Mouse (Mus musculus) lung, embryonic 16.5 days (tissue): ENCODE results near the gene Gm20425. TPM values are rescaled to one million over a fixed set of nuclear protein-coding genes. Genes with fewer than 3 reads are reported as not detected.

ENCODE experiments used
- ATAC-seq: fragments of 200-750 bp; cut with Nextera tagmentation; 2 replicates; pipeline ENCODE4 v1.8.0; 2017; ENCODE audit warnings: low read depth, mild to moderate bottlenecking, moderate library complexity
- H3K27ac ChIP-seq: fragments of 300-500 bp; sonication (generic); 2 replicates; pipeline ENCODE4 v1.5.1; 2014; ENCODE audit warnings: mild to moderate bottlenecking, control low read depth, low read length
- H3K27me3 ChIP-seq: fragments of 300-500 bp; sonication (generic); 2 replicates; pipeline ENCODE4 v1.6.1; 2014; ENCODE audit warnings: low read depth, low read length, mixed read lengths; ENCODE audit not compliant: control insufficient read depth, insufficient read depth
- H3K36me3 ChIP-seq: fragments of 300-500 bp; sonication (generic); 2 replicates; pipeline ENCODE4 v1.6.1; 2014; ENCODE audit warnings: low read length; ENCODE audit not compliant: control insufficient read depth, insufficient read depth
- H3K4me1 ChIP-seq: fragments of 300-500 bp; sonication (generic); replicated peaks from 2 replicates; pipeline ENCODE4 v1.6.1; 2014; ENCODE audit warnings: low read length, mixed read lengths; ENCODE audit not compliant: control insufficient read depth, insufficient read depth
- H3K4me2 ChIP-seq: fragments of 300-500 bp; sonication (generic); 2 replicates; pipeline ENCODE4 v1.6.1; 2014; ENCODE audit warnings: low read depth, low read length, control low read depth
- H3K4me3 ChIP-seq: fragments of 300-500 bp; sonication (generic); 2 replicates; pipeline ENCODE4 v1.5.1; 2014; ENCODE audit warnings: mild to moderate bottlenecking, low read length, control low read depth
- H3K9ac ChIP-seq: fragments of 300-500 bp; sonication (generic); 2 replicates; pipeline ENCODE4 v1.6.1; 2014; ENCODE audit warnings: low read length, control low read depth
- H3K9me3 ChIP-seq: fragments of 300-500 bp; sonication (generic); 2 replicates; pipeline ENCODE4 v1.6.1; 2016; ENCODE audit warnings: low read length; ENCODE audit not compliant: control insufficient read depth
- WGBS: fragments of 180-500 bp; shearing (Covaris S2); extraction: QIAGEN DNeasy Blood & Tissue Kit; methylation state at CpG from one replicate; pipeline ENCODE4 v1.1.7; 2014; 5-methylcytosine and 5-hydroxymethylcytosine counted together
- polyA plus RNA-seq: library from polyadenylated mRNA; unstranded; fragments of >200 nt; fragmentation: Nextera tagmentation; extraction: Ambion mirVana; gene quantifications from 2 replicates; pipeline ENCODE4 v1.2.1, GENCODE M21; 2015

Gene Gm20425
- polyA plus RNA-seq, 1 experiment from 2014 or later: 0.50 TPM

DNA sequence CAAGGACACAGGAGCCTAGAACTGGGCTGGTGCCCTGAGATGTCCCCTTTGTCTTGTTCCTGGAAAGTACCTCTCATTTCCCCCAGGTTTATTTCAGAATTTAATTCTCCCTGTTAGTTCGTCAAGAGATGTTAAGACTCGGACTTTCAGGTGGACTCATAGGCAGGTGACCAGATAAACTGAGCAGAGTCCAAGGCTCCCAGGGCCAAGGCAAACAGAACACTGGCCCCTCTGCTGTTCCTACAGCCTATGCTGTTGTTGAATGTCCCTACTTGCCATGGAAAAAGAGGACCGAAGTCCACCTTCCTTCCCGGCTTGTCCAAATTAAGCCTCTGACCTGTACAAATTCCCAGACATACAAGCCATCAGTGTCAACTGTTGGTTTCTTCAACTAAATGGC is 13.5 kb upstream of the Gm20425 start:
- ATAC-seq: no peak
- Histone ChIP-seq H3K27ac (no peak overlapping the region), H3K4me3 (no peak overlapping the region), H3K36me3 (no peaks in the 10 kb centered on the region), H3K9ac (no peak overlapping the region), H3K4me2 (no peak overlapping the region), H3K27me3 (no peaks in the 10 kb centered on the region), H3K4me1 (no peaks in the 10 kb centered on the region), H3K9me3 (no peaks in the 10 kb centered on the region)
- 87% methylated on average over 4 of the region's 4 CpGs for WGBS

DNA sequence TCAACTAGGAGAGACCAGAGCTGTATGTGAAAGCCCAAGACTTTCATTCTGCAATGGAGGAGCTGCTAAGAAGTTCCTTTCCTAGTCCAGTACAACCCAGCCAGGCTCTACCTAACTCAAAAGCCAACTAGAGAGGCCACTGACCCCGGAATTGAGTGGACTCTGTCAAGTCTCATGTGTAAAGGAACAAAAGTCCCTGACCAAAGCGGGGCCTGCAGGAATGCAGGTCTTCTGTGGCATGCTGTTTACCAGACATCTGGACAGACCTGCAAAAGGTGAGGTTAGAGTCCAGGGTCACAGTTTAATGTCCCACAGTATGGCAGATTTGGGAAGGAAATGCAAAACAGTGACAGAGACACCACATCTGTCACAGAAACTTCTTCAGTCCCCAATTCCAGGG is 11.1 kb upstream of the Gm20425 start:
- Histone ChIP-seq H3K4me1 (no peaks in the 10 kb centered on the region), H3K27ac (no peak overlapping the region), H3K4me2 (no peak overlapping the region), H3K4me3 (no peak overlapping the region), H3K27me3 (no peaks in the 10 kb centered on the region), H3K36me3 (no peaks in the 10 kb centered on the region), H3K9ac (no peak overlapping the region), H3K9me3 (no peaks in the 10 kb centered on the region)
- WGBS: 64% methylated on average over 2 of the region's 2 CpGs
- ATAC-seq: no peak

GRCm38 (mm10) chr9:103239471-103239870 is 9.4 kb upstream of the Gm20425 start:
- H3K27me3 ChIP-seq: no peaks in the 10 kb centered on the region
- no peak overlapping the region for H3K4me2 ChIP-seq
- no peaks in the 10 kb centered on the region for H3K36me3 ChIP-seq
- no peak for ATAC-seq
- H3K4me1 ChIP-seq: peaks cover 5% of the 10 kb centered on the region
- no peak overlapping the region for H3K9ac ChIP-seq
- WGBS: 82% methylated on average over 6 of the region's 6 CpGs
- no peaks in the 10 kb centered on the region for H3K9me3 ChIP-seq
- no peak overlapping the region for H3K4me3 ChIP-seq
- no peak overlapping the region for H3K27ac ChIP-seq

- no peaks in the 10 kb centered on the region for H3K27me3 ChIP-seq
- H3K9ac ChIP-seq: peak overlapping the region; percentile 23; the same call in 1 of the 2 replicates
- H3K27ac ChIP-seq: peak overlapping the region; percentile 76
- H3K4me3 ChIP-seq: no peak overlapping the region
- peaks cover 17% of the 10 kb centered on the region for H3K4me1 ChIP-seq
- 44% methylated on average over 7 of the region's 7 CpGs for WGBS
- no peak overlapping the region for H3K4me2 ChIP-seq
- ATAC-seq: peak; percentile 60
- no peaks in the 10 kb centered on the region for H3K9me3 ChIP-seq
- H3K36me3 ChIP-seq: no peaks in the 10 kb centered on the region
Observed at GRCm38 (mm10) chr9:103234565-103235165, 4.6 kb upstream of the Gm20425 start.

GRCm38 (mm10) chr9:103234059-103234458 is 4.0 kb upstream of the Gm20425 start:
- H3K9ac ChIP-seq: 0 out of 2 replicates have a peak overlapping the region, but pooled peaks have one; percentile 2
- no peak overlapping the region for H3K4me2 ChIP-seq
- H3K36me3 ChIP-seq: no peaks in the 10 kb centered on the region
- ATAC-seq: no peak
- no peaks in the 10 kb centered on the region for H3K27me3 ChIP-seq
- 61% methylated on average over 7 of the region's 7 CpGs for WGBS
- H3K27ac ChIP-seq: peak overlapping the region; percentile 76
- peaks cover 17% of the 10 kb centered on the region for H3K4me1 ChIP-seq
- no peak overlapping the region for H3K4me3 ChIP-seq
- H3K9me3 ChIP-seq: no peaks in the 10 kb centered on the region

DNA sequence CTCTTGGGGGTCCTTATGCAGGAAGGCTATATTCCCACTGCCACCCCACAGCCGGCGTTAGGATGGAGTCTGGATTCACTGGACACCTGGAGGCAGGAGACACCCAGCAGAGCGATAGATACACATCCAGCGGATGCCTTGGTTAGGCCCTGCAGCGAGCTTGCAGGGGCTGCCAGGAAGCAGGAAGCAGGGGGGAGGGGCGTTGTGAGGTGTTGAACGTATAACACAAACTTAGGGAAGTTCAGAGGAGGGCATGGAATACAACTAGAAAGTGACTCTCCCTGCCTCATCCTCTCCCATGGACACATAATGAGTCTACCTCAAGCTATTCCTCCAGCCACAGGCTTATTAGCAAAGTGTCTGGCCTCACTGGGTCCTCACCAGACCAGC is 2.9 kb upstream of the Gm20425 start:
- Histone ChIP-seq H3K9ac (no peak overlapping the region), H3K4me1 (peaks cover 17% of the 10 kb centered on the region), H3K4me3 (no peak overlapping the region), H3K36me3 (no peaks in the 10 kb centered on the region), H3K27me3 (no peaks in the 10 kb centered on the region), H3K27ac (no peak overlapping the region), H3K9me3 (no peaks in the 10 kb centered on the region), H3K4me2 (no peak overlapping the region)
- ATAC-seq: no peak
- WGBS: 43% methylated on average over 7 of the region's 7 CpGs

GRCm38 (mm10) chr9:103232232-103233005 is 2.3 kb upstream of the Gm20425 start:
- ATAC-seq: no peak
- H3K4me1 ChIP-seq: peaks cover 17% of the 10 kb centered on the region
- no peaks in the 10 kb centered on the region for H3K27me3 ChIP-seq
- no peaks in the 10 kb centered on the region for H3K36me3 ChIP-seq
- WGBS: 86% methylated on average over 7 of the region's 7 CpGs
- H3K4me3 ChIP-seq: no peak overlapping the region
- H3K9ac ChIP-seq: no peak overlapping the region
- H3K4me2 ChIP-seq: no peak overlapping the region
- no peak overlapping the region for H3K27ac ChIP-seq
- no peaks in the 10 kb centered on the region for H3K9me3 ChIP-seq

DNA sequence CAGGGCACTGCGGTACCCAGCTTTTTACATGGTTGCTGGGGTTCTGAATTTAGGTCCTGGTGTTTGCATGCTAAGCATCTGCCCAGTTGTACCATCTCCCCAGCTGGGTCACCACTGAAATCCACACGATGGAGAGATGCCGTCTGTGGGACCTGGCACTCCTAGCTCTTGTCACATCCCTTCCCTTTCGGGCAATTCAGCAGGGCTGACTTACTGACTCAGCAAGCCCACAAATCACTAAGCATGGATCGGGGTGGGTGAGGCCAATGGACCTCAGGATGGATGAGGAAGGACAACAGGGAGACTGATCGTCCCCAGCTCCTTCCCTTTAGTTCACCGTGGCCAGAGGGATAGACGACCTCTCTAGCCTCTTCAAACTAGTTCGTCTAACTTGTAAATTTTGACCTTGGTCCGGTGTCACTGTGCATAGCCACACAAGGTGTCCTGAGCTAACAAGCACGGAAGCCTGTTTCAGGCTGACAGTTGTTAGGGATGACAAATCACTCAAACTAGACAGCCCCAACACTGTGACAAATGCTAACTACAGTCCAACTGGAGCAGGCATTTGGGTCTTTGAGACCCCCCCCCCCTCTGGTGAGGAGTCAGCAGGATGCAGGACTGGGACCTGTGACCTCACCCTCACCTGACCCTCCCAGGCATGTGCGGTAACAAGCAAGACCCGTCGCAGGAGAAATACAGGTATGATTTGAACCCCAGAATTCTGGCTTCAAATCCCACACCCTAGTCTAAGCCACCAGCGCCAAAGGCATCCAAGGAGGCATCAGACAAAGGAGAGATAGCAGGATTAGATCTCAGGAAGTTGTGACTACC is 855 bp downstream of the Gm20425 start:
- peaks cover 10% of the 10 kb centered on the region for H3K4me1 ChIP-seq
- 79% methylated on average over 15 of the region's 15 CpGs for WGBS
- H3K9me3 ChIP-seq: no peaks in the 10 kb centered on the region
- no peak overlapping the region for H3K27ac ChIP-seq
- H3K27me3 ChIP-seq: no peaks in the 10 kb centered on the region
- no peak for ATAC-seq
- H3K4me3 ChIP-seq: no peak overlapping the region; the same call in 1 of the 2 replicates
- peak overlapping the region; percentile 49; the same call in 1 of the 2 replicates for H3K4me2 ChIP-seq
- H3K36me3 ChIP-seq: no peaks in the 10 kb centered on the region
- H3K9ac ChIP-seq: no peak overlapping the region; the same call in 1 of the 2 replicates
